Mouse (Mus musculus) effector memory CD4-positive, alpha-beta T cell, adult 5 months (primary cell): Measurements from ENCODE around the gene BC025920. TPM values are rescaled to one million over a fixed set of nuclear protein-coding genes. Genes with fewer than 3 reads are reported as not detected.

Source experiments
- polyA plus RNA-seq: library from polyadenylated mRNA; unstranded; fragments of 100-300 nt; shearing (Covaris generic); gene quantifications from one replicate; pipeline ENCODE4 v1.2.1, GENCODE M21; 2017

The BC025920 gene
- 2.0 TPM for polyA plus RNA-seq

GRCm38 (mm10) chr10:81605974-81606751 lies at the start of gene BC025920:
Gene BC025920 (plus strand): TSS chr10:81606270.

GRCm38 (mm10) chr10:81559163-81559626 lies 46.9 kb upstream of the BC025920 start, which contains the start of gene Aes:
Gene Aes (plus strand): TSS chr10:81559488.

GRCm38 (mm10) chr10:81574081-81575056 lies 31.7 kb upstream of the BC025920 start, which contains the start of gene Tle2:
Gene Tle2 (plus strand): TSS chr10:81574561.

GRCm38 (mm10) chr10:81600738-81601203 lies 5.3 kb upstream of the BC025920 start, which contains the start of gene Tle6:
Gene Tle6 (minus strand): TSS chr10:81601073.

GRCm38 (mm10) chr10:81626994-81627835 lies 21.1 kb downstream of the BC025920 start, which contains the start of gene Sirt6:
Gene Sirt6 (minus strand): TSS chr10:81627797.

GRCm38 (mm10) chr10:81628390-81628789 lies 22.3 kb downstream of the BC025920 start, which contains the start of gene Ankrd24:
Gene Ankrd24 (plus strand): TSS chr10:81628540.

GRCm38 (mm10) chr10:81648803-81649775 lies 43.0 kb downstream of the BC025920 start, which contains the start of gene Gm10778:
Gene Gm10778 (plus strand): TSS chr10:81649059.

Other genes with a start within 250 kb of the BC025920 start
- 3.1 TPM for gene Mfsd12, start 248.8 kb upstream of the BC025920 start, polyA plus RNA-seq
- not detected for gene 4930404N11Rik, start 240.5 kb upstream of the BC025920 start, polyA plus RNA-seq
- 46.9 TPM for gene Fzr1, start 227.8 kb upstream of the BC025920 start, polyA plus RNA-seq
- gene Dohh, start 221.8 kb upstream of the BC025920 start, polyA plus RNA-seq = 41.2 TPM
- 1.6 TPM for gene Gm48551, start 221.8 kb upstream of the BC025920 start, polyA plus RNA-seq
- 1.6 TPM for gene Gm48552, start 217.3 kb upstream of the BC025920 start, polyA plus RNA-seq
- 1.1 TPM for gene Smim24, start 213.2 kb upstream of the BC025920 start, polyA plus RNA-seq
- gene Nfic, start 150.6 kb upstream of the BC025920 start, polyA plus RNA-seq = 17.9 TPM
- not detected for gene Celf5, start 123.6 kb upstream of the BC025920 start, polyA plus RNA-seq
- 104 TPM for gene Ncln, start 109.9 kb upstream of the BC025920 start, polyA plus RNA-seq
- 64.0 TPM for gene S1pr4, start 106.1 kb upstream of the BC025920 start, polyA plus RNA-seq
- 89.2 TPM for gene Gna15, start 82.0 kb upstream of the BC025920 start, polyA plus RNA-seq
- 9.8 TPM for gene Gna11, start 61.1 kb upstream of the BC025920 start, polyA plus RNA-seq
- 893 TPM for gene Aes, start 46.8 kb upstream of the BC025920 start, polyA plus RNA-seq
- 1.2 TPM for gene Tle2, start 31.7 kb upstream of the BC025920 start, polyA plus RNA-seq
- gene Tle6, start 5.2 kb upstream of the BC025920 start, polyA plus RNA-seq = 1.5 TPM
- 7.3 TPM for gene Sirt6, start 21.5 kb downstream of the BC025920 start, polyA plus RNA-seq
- 2.4 TPM for gene Ankrd24, start 22.3 kb downstream of the BC025920 start, polyA plus RNA-seq
- 1.9 TPM for gene Gm10778, start 42.8 kb downstream of the BC025920 start, polyA plus RNA-seq
- gene Zfp433, start 98.6 kb downstream of the BC025920 start, polyA plus RNA-seq = 10.5 TPM
- 15.5 TPM for gene Gm3055, start 164.9 kb downstream of the BC025920 start, polyA plus RNA-seq
- gene Gm4767, start 205.9 kb downstream of the BC025920 start, polyA plus RNA-seq = 2.4 TPM